Mouse (Mus musculus) lung, adult 2 months (tissue): Measurements from ENCODE around the gene Atp12a.

Source experiments
- CTCF ChIP-seq: fragments of 200-500 bp; IDR thresholded peaks from 2 replicates; pipeline ENCODE4 v1.5.1; 2011; ENCODE audit warnings: mild to moderate bottlenecking, low read length, control low read depth; ENCODE audit not compliant: insufficient read depth
- POLR2A ChIP-seq: fragments of 200-500 bp; IDR thresholded peaks from 2 replicates; pipeline ENCODE4 v1.6.1; 2011; ENCODE audit warnings: low read depth, mild to moderate bottlenecking, control low read depth, low read length, borderline replicate concordance; ENCODE audit errors: extremely low read depth

GRCm38 (mm10) chr14:56322982-56323381, 41.9 kb upstream of the Atp12a start:
- no peak for TF ChIP-seq POLR2A
- no peak for TF ChIP-seq CTCF
